Mouse (Mus musculus) myocyte (in vitro differentiated cells): ENCODE measurements at regions not wholly inside any gene's neighbourhood (a gene's known extent, or its start where the extent isn't known, plus 50 kb on each side); places are given as distances from the start of the nearest gene placed in this dataset.

ENCODE experiments used
- E2F4 ChIP-seq: IDR thresholded peaks from one replicate; pipeline ENCODE4 v1.6.1; 2011; ENCODE audit warnings: mild to moderate bottlenecking, control low read depth, moderate library complexity; ENCODE audit not compliant: insufficient read depth
- MAX ChIP-seq: IDR thresholded peaks from one replicate; pipeline ENCODE4 v1.6.1; 2011; ENCODE audit warnings: low read depth, mild to moderate bottlenecking, control low read depth
- POLR2A ChIP-seq: IDR thresholded peaks from one replicate; pipeline ENCODE4 v1.6.1; 2011; ENCODE audit warnings: low read depth, mild to moderate bottlenecking, control low read depth, moderate library complexity; ENCODE audit not compliant: insufficient read length
- POLR2AphosphoS2 ChIP-seq: IDR thresholded peaks from one replicate; pipeline ENCODE4 v1.6.1; 2011; ENCODE audit warnings: low read depth, control low read depth; ENCODE audit not compliant: insufficient read length
- USF1 ChIP-seq: IDR thresholded peaks from one replicate; pipeline ENCODE4 v1.6.1; 2011; ENCODE audit warnings: low read depth, mild to moderate bottlenecking, control low read depth, moderate library complexity

DNA sequence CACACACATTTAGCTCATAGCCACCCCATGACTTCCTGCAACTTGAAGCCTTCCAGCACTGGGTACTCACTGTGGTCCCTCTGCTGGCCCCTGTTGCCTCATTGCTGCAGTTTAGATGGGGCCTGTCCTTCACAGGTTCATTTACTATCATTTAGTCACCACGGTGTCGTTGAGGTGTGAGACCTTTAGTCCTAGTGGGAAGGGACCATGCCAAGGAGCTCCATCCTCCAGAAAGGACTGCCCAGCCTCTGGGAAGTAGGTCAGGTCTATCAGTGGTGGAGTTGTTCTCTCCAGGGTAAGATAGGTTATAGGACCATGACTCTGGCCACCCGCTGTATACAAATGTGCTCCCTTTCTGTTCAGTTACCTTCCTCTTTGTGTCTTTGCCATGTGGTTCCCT is 162.2 kb downstream of the Thbs2 start:
- TF ChIP-seq POLR2AphosphoS2 (no peak), POLR2A (no peak), MAX (no peak), E2F4 (no peak), USF1 (no peak)
